Mouse (Mus musculus) layer of hippocampus, postnatal 14 days (tissue): ENCODE data around the gene Itsn1. TPM values are rescaled to one million over a fixed set of nuclear protein-coding genes. Genes with fewer than 3 reads are reported as not detected.

Source experiments
- DNase-seq, 2 experiments: peaks; one replicate each; pipeline ENCODE4 v3.0.0; 2021 to 2022; ENCODE audit warnings: low spot score in 2 of 2, mixed read lengths in 1 of 2
- total RNA-seq, 2 experiments: library from RNA; stranded (reverse); gene quantifications; 2 replicates each; pipeline ENCODE4 v1.2.3; 2021

The Itsn1 gene
- total RNA-seq, 2 experiments from 2014 or later: 155 to 157 TPM

- no peak for DNase-seq
Observed at GRCm38 (mm10) chr16:91900274-91900673, 171.2 kb downstream of the Itsn1 start.

GRCm38 (mm10) chr16:91903801-91904506 is 174.9 kb downstream of the Itsn1 start:
- DNase-seq: no peak

DNA sequence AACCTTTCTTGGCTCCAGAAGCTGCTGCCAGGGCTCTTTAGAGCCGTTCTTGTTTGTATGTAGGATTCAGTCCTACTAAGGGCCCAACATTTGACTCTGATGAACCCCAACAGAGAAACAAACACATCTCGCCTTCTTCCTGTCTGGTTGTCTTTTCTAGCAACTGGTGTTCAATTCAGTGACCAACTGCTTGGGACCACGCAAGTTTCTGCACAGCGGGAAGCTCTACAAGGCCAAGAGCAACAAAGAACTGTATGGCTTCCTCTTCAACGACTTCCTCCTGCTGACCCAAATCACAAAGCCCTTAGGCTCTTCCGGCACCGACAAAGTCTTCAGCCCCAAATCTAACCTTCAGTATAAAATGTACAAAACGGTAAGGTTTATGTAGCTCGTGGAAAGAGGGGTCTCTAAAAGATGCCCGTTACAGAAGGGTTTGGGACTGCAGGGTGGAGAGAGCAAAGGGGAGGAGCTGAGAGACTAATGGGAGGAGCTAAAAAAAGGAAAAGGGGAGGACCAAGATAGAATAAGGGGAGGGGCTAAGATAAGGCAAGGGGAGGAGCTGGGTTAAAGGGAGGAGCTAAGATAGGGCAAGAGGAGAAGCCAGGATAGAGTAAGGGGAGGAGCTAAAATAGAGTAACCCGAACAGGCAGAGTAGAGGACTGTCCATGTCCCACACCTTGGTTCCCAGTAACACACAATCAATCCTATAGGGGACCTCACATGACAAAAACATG is 176.2 kb downstream of the Itsn1 start:
- no peak for DNase-seq

- DNase-seq: no peak
Observed at GRCm38 (mm10) chr16:91905987-91906386, 176.9 kb downstream of the Itsn1 start.

DNA sequence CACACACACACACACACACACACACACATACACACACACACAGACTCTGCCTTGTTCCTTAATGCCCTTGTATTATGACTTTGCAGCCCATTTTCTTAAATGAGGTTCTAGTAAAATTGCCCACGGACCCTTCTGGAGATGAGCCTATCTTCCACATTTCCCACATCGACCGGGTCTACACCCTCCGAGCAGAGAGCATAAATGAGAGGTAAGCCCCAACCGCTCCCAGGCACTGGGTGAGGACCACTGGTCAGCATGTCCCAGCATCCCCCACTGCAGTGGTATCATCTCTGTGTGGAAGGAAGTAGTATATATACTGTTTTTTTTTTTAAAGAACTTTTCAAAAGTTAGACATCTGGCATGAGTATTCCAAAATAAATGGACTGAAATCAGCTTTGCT is 177.6 kb downstream of the Itsn1 start:
- no peak for DNase-seq

DNA sequence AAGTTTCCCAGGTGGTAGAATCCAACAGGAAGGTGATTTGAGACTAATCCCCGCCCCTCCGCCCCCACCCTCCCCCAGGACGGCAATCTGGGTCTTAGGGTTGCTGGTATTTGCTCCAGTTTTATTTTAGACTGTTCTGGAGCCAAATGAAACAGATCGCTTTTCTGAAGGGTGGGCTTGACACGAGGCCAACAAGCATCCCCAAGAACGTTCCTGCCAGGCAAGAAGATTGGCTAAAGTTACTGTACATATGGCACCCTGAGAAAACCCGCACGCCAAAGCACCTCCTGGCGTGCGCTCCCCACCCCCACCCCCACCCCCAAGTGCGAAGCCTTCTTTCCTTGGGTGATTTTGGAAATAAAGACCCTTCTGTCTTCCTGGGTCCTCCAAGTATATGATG is 178.1 kb downstream of the Itsn1 start:
- DNase-seq: peak in 1 of 2 experiments; percentile 61

DNA sequence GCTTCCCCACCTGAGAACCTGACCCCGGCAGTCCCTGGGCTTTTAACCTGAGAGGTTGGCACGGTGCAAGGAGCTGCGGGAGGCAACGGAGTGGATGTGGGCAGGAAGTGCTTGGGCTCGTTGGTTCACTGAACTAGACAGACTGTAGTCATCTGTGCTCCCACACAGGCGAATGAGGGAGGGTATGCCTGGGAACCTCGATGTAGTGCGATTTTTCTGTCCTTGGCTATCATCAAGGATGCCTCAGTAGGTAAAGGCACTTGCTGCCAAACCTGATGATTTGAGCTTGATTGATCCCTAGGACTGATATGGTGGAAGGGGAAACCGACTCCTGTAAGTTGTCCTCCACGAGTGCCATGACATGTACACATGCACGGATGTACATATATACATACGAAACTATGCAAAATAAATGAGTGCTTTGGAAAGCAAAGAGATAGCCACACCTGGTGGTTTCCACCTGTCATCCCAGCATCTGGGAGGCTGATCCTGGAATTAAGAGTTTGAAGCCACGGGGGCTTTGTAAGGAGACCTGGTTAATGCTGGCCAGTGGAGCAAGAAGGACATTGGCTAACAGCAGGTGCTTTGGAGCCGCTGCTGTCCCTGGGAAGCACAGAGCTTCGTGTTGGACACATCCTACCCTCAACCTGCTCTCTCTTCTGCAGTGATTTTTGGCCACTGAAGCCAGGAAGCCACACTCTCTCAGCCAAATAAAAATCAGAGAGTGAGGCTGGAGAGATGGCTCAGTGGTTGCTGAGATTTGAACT is 180.7 kb downstream of the Itsn1 start:
- no peak for DNase-seq

DNA sequence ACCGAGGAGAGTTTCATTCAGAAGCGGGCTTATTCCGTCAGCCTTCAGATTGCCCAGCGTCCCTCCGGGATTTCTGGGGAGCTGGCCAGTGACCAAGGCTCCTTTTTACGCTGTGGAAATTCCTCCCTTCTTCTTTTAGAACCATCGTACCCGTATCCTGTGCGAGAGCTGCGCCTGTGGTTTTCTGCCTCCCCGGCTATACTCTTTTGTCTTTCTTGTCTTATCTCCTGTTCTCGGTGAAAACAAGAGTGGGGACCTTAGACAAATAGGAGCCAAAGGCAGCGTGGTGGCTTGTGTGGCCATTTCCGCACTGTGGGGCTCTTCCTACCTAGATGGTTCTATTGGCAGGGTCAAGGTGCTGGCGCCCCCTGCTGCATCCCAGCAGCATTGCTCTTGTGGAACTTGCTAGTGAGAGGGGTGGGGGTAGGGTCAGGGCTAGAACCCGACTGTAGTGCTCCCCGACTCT is 188.6 kb downstream of the Itsn1 start:
- peak; percentile 89 to 91 for DNase-seq

DNA sequence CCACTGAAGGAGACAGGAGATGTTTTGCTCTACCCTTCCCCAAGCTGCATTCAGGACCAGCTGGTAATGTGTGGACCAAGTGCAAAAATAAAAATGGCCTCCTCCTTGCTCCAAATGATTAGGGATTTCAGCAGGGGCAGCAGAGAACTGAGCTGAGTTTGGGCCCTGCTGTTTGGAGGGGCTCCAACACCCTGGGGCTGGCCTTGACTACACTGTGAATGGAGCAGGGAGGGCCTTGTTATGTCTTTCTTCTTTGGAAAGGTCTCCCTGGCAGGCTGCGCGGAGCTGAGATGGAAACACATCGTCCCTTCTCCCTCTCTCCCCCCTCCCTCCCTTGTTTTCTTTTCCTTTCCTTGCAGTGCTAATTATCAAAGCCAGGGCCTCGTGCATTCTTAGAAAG is 189.4 kb downstream of the Itsn1 start:
- DNase-seq: peak in 1 of 2 experiments; percentile 65

DNA sequence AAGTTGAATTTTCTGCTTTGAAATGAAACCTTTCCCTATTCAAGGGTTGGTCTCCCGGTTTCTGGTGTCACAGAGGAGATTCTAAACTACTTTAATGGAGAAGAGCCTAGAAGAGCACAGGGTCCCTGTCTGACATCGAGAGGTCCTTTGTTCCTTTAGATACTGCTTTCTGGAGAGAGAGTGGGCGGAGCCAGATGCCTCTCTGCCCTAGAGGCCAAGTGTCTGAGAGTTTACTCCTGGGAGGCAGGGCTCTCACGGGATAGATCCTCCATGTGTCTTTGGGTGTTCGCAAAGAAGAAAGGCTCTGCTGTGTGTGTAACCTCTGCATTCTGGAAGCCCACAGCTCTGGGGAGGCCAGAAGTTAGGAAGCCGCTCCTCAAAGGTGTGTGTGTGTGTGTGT is 190.0 kb downstream of the Itsn1 start:
- DNase-seq: no peak

GRCm38 (mm10) chr16:91921340-91921739 is 192.3 kb downstream of the Itsn1 start:
- no peak for DNase-seq

DNA sequence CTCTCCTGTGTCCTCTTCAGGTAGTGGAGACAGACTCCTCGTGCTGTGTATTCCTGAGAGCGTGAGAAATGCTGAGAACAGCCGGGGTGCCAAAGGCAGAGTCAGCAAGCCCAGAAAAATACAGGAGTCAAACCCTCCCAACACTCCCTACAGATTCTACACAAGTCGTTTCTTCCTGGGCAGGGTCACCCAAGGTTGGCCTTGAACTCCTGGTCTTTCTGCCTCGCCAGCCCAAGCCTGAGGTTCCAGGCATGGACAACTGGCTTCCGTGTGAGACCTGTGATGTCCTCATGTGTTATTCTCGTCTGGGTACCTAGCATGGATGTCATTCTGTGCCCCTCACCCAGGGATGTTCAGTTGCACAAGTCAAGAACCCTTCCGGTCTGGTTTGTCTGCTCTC is 193.9 kb downstream of the Itsn1 start:
- DNase-seq: no peak

DNA sequence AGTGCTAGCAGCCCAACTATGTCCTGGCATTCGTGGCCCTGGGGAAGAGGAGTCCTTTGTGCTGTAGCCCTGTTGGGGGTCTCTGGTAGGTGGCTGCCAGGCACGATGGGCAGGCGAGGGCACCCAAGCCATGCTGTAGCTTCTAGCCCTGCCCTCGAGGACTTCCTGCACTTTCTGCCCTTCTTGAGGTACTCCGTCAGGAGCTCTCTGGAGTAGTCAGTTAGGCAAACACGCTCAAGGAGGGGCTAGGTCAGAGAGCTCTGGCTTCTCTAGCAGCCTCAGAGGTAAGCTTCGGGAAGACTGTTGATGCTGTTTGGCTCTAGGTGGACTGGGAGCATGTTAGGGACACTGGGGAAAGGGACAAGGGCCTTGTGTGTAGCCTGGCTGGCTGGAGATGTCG is 195.3 kb downstream of the Itsn1 start:
- no peak for DNase-seq

- DNase-seq: peak in 1 of 2 experiments; percentile 1
Observed at GRCm38 (mm10) chr16:91927911-91928630, 199.0 kb downstream of the Itsn1 start.

DNA sequence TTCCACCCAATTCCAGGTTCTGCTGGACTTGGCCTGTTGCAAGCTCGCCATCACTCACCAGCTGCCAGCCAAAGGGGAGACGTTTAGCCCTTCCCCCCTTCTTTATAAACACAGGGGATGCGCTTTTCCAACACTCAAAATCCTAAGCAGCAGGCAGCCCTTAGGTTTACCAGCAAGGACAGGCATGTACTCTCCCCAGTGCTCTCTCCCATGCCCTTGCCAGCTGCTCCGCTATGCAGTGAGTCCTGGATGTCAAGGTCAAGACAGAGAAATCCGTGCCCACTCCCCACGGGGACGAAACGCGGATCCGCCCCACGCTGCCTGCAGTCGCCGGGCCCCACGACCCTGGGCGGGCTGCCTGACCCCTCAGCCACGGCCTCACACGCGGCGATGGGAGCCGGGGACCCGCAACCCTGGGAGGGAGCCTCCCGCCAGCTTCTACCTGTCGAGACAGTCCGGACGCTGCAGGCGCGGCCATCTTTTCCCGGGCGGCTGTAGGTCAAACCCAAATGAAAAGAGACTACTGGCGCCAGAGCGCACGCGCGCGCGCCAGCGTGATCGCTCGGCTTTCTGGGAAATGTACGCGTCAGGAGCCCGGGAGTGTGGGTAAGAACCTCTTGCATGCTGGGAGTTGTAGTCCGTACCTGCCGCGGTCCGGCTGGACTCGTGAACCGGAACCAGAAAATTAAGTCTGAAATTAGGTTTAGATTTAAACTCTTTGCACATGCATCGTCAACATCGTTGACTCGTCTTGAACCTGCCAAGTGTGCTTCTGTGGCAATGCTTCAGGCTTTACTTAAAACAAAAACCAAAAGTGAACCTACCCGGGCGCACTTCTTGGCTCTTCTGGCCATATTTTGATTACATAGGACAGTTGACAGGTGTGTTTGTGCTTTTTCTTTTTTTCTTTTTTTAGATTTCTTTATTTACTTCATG is 202.3 kb downstream of the Itsn1 start:
- peak; percentile 87 to 96 for DNase-seq

DNA sequence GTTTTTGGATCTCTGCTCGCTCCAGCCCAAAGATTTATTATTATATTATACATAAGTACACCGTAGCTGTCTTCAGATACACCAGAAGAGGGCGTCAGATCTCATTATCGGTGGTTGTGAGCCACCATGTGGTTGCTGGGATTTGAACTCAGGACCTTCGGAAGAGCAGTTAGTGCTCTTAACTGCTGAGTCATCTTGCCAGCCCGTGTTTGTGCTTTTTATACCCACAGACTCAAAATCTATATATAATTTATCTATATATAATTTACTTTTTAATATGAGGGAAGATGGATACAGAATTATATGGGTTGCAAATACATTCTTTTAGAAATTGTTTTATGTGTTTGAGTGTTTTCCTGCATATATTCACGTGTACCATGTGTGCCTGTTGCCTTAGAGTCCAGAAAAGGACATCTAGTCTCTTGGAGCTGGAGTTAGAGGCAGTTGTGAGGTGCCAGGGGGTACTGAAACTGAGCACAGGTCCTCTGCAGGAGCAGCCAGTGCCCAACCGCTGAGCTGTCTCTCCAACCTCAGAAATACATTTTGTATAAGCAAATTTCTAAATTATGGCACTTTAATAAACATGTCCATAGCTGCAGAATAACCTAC is 203.1 kb downstream of the Itsn1 start:
- DNase-seq: no peak

DNA sequence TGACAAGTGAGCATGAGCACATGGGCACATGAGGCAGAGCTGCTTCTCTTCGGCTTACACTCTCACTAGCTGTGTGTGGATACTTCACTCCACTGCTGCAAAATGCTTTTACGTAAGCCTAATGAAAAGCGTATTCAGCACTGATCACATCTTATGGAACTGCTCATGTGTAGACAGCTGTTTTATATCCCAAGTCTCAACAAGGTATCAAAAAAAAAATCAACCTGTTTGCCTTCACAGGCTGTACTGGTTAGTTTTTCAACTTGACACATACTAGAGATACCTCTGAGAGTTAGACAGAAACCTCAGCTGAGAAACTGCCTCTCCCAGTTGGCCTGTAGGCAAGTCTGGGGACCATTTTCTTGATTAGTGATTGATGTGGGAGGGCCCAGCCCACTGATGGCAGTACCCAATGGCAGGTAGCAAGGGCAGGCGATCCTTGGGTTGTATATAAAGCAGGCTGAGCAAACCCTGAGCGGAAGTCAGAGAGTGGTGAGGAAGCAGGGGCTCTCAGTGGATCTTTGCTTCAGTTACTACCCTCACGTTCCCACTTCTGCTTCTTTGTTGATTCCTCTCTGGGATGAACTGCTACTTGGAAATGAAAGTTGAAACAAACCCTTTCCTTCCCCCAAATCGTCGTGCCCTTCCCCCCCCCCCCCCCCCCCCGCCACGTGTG is 203.9 kb downstream of the Itsn1 start:
- DNase-seq: no peak

DNA sequence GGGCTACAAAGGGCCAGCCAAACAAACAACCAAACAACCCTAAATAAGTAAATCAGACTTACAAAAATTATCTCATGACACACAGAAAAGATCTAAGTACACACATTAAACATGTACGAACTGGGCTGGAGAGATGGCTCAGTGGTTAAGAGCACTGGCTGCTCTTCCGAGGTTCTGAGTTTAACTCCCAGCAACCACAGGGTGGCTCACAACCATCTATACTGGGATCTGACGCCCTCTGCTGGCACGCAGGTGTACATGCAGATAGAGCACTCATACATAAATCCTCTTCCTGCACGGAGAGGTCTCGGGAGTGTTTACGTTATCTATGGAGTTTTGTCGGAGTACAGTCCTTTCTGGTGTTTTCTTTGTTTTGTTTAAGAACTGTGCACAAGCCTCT is 206.0 kb downstream of the Itsn1 start:
- DNase-seq: no peak

DNA sequence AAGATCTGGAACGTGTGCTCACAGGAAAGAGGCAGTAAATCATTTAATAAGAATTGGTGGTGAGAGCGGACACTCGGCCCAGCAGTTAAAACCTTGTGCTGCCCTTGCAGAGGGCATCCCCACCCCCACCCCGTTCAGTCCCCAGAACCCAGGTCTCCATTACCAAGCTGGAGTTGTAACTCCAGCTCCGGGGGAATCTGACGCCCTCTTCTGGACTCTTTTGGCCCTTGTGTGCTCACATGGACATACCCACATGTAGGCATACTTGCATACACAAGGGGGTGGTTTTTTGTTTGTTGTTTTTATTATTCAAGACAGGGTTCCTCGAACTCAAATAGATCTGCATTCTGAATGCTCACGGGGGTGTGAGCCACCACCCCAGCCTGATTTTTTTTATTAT is 206.6 kb downstream of the Itsn1 start:
- no peak for DNase-seq
